Mouse (Mus musculus) megakaryocyte progenitor cell, adult 5-6 weeks (primary cell): ENCODE data around the gene Bloc1s3. TPM values are rescaled to one million over a fixed set of nuclear protein-coding genes. Genes with fewer than 3 reads are reported as not detected.

Experiments used
- ATAC-seq: replicated peaks from 2 replicates; pipeline ENCODE4 v1.8.0; 2016; ENCODE audit warnings: mild to moderate bottlenecking, moderate TSS enrichment, inconsistent platforms; ENCODE audit not compliant: poor library complexity
- total RNA-seq, 2 experiments: library from RNA; stranded (forward) in 1 of 2; stranded (reverse) in 1 of 2; fragments of 157-497, 149-512 nt in 1 of 2; fragments of 200-1000 nt in 1 of 2; gene quantifications; 2 replicates each; pipeline versions ENCODE4 v1.2.3 to v1.2.4; 2015 to 2017

The Bloc1s3 gene
- total RNA-seq (2015), result 2.9 and 3.3 TPM in 2 replicates
- total RNA-seq (2017), result 1.3 and 1.5 TPM in 2 replicates

DNA sequence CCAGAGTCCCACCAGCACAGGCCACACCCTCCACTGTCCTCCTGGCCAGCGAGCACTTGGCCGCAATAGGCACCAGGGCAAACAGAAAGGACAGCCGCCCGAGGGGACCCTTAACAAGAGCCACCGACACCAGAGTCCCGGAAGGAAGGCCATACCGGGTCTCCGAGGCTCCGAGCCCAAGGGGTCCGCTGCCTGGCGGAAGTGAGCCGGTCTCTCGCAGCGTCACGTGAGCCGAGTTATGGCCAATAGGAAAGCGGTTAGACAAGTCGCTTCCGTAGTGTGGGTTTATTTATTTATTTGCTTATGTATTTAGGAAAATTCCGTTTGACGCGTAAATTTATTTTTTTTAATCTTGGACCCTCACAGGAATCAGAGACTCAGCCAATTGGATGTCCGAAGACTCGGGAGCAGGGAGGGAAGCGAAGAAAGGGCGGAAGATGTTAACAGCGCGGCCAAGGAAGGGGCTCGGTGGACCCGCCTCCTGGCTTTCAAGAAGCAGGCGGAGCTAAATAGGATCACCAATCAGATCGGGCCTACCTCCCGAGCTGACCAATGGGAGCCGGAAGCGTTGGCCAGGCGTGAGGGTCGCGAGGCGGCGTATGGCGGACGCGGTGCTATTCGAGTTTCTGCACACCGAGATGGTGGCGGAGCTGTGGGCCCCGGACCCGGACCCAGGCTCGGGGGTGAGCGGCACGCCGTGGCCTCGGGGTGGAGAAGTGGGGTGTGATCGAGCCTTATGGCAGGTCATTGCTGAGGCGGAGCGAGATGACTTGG is at the start of gene Bloc1s3, which contains the start of gene Trappc6a:
TSS of gene Bloc1s3 (minus strand) at position 218 of the 774 bp plus-strand sequence.
TSS of gene Trappc6a (plus strand) at position 246 of the 774 bp plus-strand sequence.
- ATAC-seq, result peak; percentile 84

DNA sequence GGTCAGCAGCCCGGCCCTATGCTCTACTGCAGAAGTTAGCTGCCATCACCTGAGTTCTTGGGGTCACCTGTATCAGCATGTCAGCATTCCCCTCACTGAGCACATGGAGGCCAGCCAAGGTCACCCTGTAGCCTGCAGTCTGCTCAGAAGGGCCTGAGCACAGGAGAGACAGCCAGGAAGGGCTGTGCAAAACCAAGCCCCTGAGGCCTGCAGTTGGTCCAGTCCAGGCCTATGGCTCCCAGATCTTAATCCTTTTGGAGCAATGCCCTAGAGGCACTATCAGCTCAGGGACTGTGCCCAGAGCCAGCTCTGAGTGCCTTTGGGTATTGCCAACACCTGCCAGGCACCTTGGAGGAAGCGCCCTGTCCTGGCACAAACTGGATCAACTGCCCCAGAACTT is 48.9 kb upstream of the Bloc1s3 start:
- no peak for ATAC-seq

- no peak for ATAC-seq
Measured at GRCm38 (mm10) chr7:19554168-19554567, 46.0 kb upstream of the Bloc1s3 start.

DNA sequence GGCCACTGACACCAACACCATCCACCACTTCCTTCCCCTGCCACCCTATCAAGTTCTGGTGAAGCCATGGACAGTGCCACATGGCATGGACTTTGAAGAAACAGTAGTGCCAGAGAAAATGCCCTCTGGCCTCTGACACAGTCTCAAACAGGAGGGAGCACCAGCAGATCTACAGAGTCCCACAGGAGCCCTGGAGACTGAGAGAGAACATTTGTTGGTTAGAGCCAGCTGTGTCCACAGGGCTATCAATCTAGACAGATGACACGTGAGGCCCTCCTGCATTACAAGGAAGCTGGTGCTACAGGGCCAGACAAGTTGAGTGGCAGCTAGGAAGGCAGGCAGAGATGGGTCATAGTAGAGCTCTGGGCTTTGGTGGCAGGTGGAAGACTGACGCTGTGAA is 44.3 kb upstream of the Bloc1s3 start:
- ATAC-seq, result no peak; the same call in 1 of the 2 replicates

DNA sequence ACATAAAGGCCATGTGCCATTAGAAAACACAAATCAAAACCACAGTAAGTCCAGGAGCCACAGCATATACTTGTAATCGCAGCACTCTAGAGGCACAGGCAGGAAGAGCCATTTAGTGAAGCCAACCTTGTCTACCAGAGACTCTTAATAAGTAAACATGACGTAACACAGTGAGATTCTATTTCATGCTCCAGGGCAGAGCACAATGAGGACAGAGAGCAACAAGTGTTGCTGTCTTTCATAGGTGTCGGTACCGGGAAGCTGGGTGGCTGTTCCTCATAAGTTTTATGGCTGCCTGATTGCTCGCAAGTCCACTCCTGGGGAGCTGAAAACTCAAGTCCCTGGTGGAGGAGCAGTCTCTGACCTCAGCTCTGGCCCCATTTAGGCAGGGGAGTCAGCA is 43.5 kb upstream of the Bloc1s3 start:
- no peak for ATAC-seq

GRCm38 (mm10) chr7:19549394-19549793 is 41.2 kb upstream of the Bloc1s3 start:
- ATAC-seq, result no peak

DNA sequence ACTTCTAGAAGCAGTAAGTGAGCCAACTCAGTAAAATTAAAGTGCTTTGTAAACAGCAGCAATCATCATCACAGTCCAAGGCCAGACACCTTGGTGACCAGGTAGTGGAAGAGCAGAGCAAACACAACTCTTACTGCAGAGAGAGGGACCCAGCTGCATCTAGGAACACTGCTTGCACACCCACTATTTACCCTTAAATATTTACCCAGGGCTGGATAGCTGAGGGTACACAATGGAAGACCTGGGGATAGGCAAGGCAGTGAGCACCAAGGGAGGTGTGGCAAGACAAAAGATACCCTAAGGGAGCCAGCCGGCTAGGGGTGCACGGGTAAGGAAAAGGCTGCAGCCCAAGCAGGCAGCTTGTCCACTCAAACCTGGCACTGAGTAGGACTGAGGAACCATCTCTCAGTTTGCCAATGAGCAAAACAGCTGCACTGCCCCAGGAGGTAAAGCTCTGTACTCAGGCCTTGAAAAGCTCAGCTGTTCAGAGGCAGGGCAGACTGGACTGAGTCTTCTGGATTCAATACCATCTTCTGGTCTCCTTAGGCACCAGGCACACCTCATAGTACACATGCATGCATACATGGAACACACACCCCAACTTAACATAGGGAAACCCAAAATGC is 39.3 kb upstream of the Bloc1s3 start:
- ATAC-seq, result no peak

DNA sequence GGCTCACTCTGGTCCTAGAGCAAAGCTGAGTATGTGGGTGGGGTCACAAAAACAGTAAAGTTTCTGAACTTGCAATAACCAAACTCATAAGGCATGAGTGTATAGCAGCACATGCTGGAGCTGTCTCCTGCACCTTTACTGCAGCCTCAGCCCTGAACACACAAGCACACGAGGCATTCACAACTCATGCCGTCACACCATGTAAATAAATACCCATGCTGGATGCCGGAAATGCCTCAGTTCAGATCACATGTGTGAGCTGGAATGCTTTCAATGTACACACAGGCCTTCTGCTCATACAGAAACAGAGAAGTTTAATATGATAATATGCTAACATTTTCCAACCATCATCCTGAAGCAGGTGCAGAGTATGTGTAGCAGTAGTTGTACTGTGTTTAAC is 37.8 kb upstream of the Bloc1s3 start:
- no peak for ATAC-seq

GRCm38 (mm10) chr7:19543584-19543983 is 35.4 kb upstream of the Bloc1s3 start:
- ATAC-seq, result peak; percentile 81

DNA sequence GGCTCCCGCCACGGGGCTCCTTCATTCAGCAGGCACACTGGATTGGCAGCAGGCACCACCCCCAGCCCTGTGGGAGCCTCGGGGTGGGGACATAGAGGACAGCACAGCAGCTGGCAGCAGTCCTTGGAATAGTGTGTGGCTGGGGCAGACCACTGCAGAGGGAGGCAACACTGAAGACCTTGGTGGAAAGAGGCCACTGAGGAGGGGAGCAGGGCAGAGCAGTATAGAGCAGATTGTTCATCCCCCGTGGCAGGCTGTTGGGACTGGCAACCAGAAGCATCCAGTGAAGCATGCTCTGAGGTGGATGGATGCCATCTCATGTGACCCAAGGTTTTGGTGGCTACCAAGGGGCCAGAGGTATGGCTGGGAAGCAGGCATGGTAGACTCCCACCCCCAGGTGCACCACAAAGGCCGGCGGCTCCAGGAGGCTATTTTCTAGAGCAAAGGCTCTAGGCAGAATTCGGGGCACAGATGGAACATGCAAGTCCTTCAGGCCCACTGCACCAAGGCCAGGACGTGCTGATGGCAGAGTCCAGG is 34.1 kb upstream of the Bloc1s3 start:
- ATAC-seq, result no peak

DNA sequence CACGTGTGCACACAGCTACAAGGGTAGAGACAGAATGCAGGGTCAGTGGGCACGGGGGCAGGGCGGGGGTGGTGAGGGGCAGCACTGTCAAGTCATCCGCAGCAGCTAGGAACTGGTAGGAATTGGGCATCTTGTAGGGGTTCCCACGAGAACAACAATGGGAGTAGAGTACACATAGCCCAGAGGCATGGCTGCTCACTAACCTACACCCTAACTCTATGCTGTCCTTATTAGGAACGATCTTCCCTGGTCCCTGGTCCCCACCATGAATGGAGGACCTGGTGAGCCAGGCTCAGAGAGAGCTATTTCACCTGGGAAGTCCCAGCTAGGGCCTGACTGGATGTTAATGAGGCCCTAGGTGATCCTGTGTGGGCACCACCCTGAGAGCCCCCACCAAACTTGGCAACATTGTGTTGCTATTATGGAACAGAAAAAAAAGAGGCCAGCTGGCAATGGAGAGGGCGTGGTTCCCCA is 33.6 kb upstream of the Bloc1s3 start:
- ATAC-seq, result no peak

DNA sequence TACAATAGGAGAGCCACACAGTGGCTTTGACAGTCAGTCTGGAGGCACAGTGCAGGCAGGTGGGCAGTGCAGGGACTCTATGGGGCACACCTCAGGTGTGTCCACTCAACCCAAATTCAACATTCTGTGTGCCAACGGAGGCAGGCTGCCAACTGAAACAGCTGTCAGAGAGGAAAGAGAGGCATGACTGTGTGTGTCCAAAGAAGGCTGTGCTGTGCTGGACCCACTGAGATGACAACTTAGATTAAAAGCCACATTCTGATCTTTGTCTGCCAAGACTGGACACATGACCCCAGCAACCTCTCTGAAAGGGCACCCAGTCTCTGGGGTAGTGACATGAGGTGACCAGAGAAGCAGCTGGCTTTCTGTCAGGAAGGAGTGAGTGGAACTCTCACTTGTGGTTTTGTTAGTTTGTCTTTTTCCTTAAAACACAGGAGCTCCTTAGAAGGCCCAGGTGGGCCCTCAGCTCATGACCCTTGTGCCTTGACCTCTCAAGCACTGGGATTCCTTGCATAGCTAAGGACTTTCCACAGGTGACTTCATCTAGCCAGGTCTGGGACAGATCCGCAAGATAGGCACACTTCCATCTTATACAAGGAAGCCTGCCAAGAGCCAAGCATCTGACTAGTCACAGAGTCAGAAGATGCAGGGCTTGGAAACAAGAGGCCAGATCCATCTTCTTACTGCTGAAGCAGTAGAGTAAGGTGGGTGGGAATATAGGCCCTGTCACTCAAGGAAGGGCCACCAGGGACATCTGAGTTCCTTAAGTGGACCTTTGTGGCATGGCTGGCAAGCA is 32.8 kb upstream of the Bloc1s3 start:
- ATAC-seq, result no peak

- ATAC-seq, result no peak
Measured at GRCm38 (mm10) chr7:19534676-19535075, 26.5 kb upstream of the Bloc1s3 start.

- no peak for ATAC-seq
Measured at GRCm38 (mm10) chr7:19532240-19532639, 24.1 kb upstream of the Bloc1s3 start.

GRCm38 (mm10) chr7:19531077-19531476 is 22.9 kb upstream of the Bloc1s3 start:
- ATAC-seq, result peak; percentile 81

GRCm38 (mm10) chr7:19525105-19525481 is 16.9 kb upstream of the Bloc1s3 start:
- ATAC-seq, result 0 out of 2 replicates have a peak, but pooled peaks have one; percentile 9

DNA sequence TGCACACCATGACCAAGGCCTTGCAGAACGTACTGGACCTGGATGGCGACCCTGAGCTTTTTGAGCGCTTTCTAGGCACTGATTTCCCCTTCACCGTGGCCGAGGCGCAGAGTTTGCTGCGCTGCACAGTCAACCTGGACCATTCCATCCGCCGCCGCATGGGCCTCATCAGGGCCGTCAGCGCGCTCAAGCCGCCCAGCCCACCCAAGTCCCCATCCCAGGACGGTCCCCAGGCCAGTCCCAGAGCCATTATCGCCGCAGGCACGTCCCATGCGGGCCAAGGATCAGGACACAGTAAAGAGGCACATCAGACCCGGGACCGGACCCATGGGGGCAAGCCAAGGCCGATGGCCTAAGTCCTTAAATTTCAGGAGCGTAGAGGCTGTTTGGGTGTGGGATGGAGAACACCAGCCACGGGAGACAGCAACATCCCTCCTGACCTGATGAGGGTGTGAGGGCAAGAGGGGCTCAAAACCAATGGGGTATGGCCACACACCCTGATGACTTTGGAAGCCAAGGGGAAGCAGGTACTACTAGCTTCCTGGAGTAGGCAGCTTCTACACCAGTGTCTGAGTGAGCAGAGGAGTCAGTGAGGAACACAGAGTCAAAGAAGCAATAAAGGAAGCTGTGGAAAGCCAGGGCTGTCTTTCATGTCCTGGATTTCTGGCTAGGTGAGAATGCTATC is 16.4 kb upstream of the Bloc1s3 start:
- no peak for ATAC-seq

DNA sequence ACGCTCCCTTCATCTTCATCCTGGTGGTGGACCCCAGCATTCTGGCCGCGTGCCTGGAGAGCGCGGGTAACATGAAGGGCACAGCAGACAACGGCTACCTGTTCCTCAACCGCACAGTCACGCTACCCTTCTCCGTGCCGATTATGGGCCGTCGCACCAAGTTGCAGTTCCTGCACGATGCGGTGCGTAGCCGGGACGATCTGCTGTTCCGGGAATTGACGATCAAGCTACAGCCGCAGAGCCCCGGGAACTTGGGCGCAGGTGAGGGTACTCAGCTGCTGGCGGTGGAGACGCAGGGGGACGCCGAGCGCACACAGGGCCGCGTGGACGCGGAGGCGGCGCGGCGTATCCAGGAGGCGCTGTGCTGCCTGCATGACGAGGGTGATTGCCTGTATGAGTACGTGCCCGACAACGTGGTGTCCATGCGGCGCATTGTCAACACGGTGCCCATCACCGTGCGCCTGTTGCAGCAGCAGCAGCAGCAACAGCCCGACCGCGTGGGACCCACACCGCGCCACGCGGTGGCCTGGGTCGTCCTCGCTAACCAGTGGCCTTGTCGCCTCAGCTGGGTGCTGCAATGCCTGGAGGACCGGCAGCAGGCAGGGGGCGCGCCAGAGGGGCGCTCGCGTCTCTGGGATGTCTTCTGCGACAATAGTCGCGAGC is 15.7 kb upstream of the Bloc1s3 start:
- ATAC-seq, result peak; percentile 52

- ATAC-seq, result no peak; the same call in 1 of the 2 replicates
Measured at GRCm38 (mm10) chr7:19523017-19523756, 15.0 kb upstream of the Bloc1s3 start.
